Mouse (Mus musculus): ENCODE results near the gene Gm13290.
"Not testable (repeated sequence)": the region's sequence is repeated elsewhere in the genome, so short reads cannot be mapped to it uniquely, and the experiment has no call there.

Gm13290 gene

GRCm38 (mm10) chr4:88782335-88782734 is 8.7 kb downstream of the Gm13290 start:
- not testable (repeated sequence) for DNase-seq

- not testable (repeated sequence) for DNase-seq
Observed at GRCm38 (mm10) chr4:88785409-88785808, 11.8 kb downstream of the Gm13290 start, which contains the start of gene Gm13276. Gene Gm13276 (plus strand): TSS chr4:88785709.

GRCm38 (mm10) chr4:88788402-88788801 is 14.8 kb downstream of the Gm13290 start, which contains the start of gene Gm13277:
Gene Gm13277 (plus strand): TSS chr4:88788632.
- peak; percentile 56 for DNase-seq

GRCm38 (mm10) chr4:88791250-88791649 is 17.6 kb downstream of the Gm13290 start, which contains the start of gene Gm13278:
Gene Gm13278 (plus strand): TSS chr4:88791550.
- DNase-seq, result not testable (repeated sequence)

- DNase-seq, result peak; percentile 61
Observed at GRCm38 (mm10) chr4:88793936-88794675, 20.5 kb downstream of the Gm13290 start, which contains the start of gene Gm13275. Gene Gm13275 (plus strand): TSS chr4:88794487.

- DNase-seq, result not testable (repeated sequence)
Observed at GRCm38 (mm10) chr4:88797097-88797496, 23.5 kb downstream of the Gm13290 start, which contains the start of gene Gm13279. Gene Gm13279 (plus strand): TSS chr4:88797397.

- DNase-seq, result not testable (repeated sequence)
Observed at GRCm38 (mm10) chr4:88799365-88799764, 25.7 kb downstream of the Gm13290 start, which contains the start of gene Gm13285. Gene Gm13285 (plus strand): TSS chr4:88799665.

- not testable (repeated sequence) for DNase-seq
Observed at GRCm38 (mm10) chr4:88802954-88803353, 29.3 kb downstream of the Gm13290 start, which contains the start of gene Gm13287. Gene Gm13287 (plus strand): TSS chr4:88803254.

- not testable (repeated sequence) for DNase-seq
Observed at GRCm38 (mm10) chr4:88805231-88805630, 31.6 kb downstream of the Gm13290 start, which contains the start of gene Gm13288. Gene Gm13288 (plus strand): TSS chr4:88805531.

GRCm38 (mm10) chr4:88805761-88806160 is 32.1 kb downstream of the Gm13290 start:
- DNase-seq, result not testable (repeated sequence)

GRCm38 (mm10) chr4:88815928-88816327 is 42.3 kb downstream of the Gm13290 start, which contains the start of gene Ifna7:
Gene Ifna7 (plus strand): TSS chr4:88816228.
- DNase-seq, result no peak

- DNase-seq, result no peak
Observed at GRCm38 (mm10) chr4:88819659-88820058, 46.0 kb downstream of the Gm13290 start, which contains the start of gene Ifna11. Gene Ifna11 (plus strand): TSS chr4:88819959.

- DNase-seq, result no peak
Observed at GRCm38 (mm10) chr4:88822995-88823394, 49.4 kb downstream of the Gm13290 start.

Measured in right cerebral cortex, postnatal 25 days (tissue).